In genomic region chr10:95266041-95266762, GRCm38 (mm10) we compare ENCODE assay signal across 8 mouse cellular contexts. TPM values are rescaled to one million over a fixed set of nuclear protein-coding genes. Genes with fewer than 3 reads are reported as not detected.
DNase-seq lines count a peak whose midpoint lies in the region; ATAC-seq and TF ChIP-seq lines count a peak whose summit lies in the region.

No protein-coding gene starts in this region.

- 61% methylated on average over 10 of the region's 10 CpGs for WGBS in heart, adult 2 months

- H3K27ac ChIP-seq in heart, adult 2 months, result peak overlapping the region; percentile 96
- peak overlapping the region; percentile 9; the same call in 1 of the 2 replicates for H3K27ac ChIP-seq in CH12.LX (ENCODE audit: insufficient read depth, low read depth)

- H3K4me2 ChIP-seq in CH12.LX (ENCODE audit: insufficient read depth, low read depth, poor library complexity, severe bottlenecking), result peak overlapping the region; percentile 33

- no peaks in the 10 kb centered on the region for H3K27me3 ChIP-seq in heart, adult 2 months (ENCODE audit: control insufficient read depth, insufficient read depth, low read length)
- no peaks in the 10 kb centered on the region for H3K27me3 ChIP-seq in CH12.LX (replicated peaks)

- intact Hi-C loops in heart, adult 2 months (cut with DNase I), result loop anchor here (5.0 kb wide), 1 partner anchor 34 kb away; no protein-coding TSS in a partner anchor
- intact Hi-C loops in heart, postnatal 25 days (cut with DNase I), result loop anchor here (2.0 to 5.0 kb wide), 2 partner anchors 57 to 131 kb away; no protein-coding TSS in a partner anchor
- intact Hi-C loops in heart, postnatal 10 days (cut with DNase I), result no loop called here

- H3K9ac ChIP-seq in heart, adult 2 months (ENCODE audit: low read depth, low read length), result peak overlapping the region; percentile 74
- peak overlapping the region; percentile 87 for H3K9ac ChIP-seq in CH12.LX (ENCODE audit: insufficient read depth, low read depth)

- no peak for TF ChIP-seq EP300 in heart, adult 2 months (IDR thresholded peaks at IDR 0.05; ENCODE audit: insufficient read depth, low read depth, low read length)
- TF ChIP-seq EP300 in CH12.LX (IDR thresholded peaks at IDR 0.05; ENCODE audit: low read length), result no peak

- TF ChIP-seq CTCF in heart, adult 2 months (IDR thresholded peaks at IDR 0.05), result no peak
- TF ChIP-seq CTCF in CH12.LX (conservative IDR thresholded peaks at IDR 0.05 in 1 of 2, IDR thresholded peaks at IDR 0.05 in 1 of 2; ENCODE audit: low read depth in 2 of 2, low read length in 2 of 2), result no peak

- H3K4me3 ChIP-seq in heart, adult 2 months, result peak overlapping the region; percentile 57
- peak overlapping the region in 2 of 3 experiments; percentile 39 to 43 for H3K4me3 ChIP-seq in CH12.LX (replicated peaks in 1 of 3; ENCODE audit: low read depth in 2 of 3, low read length in 2 of 3, poor library complexity in 1 of 3)

- ATAC-seq in megakaryocyte-erythroid progenitor cell, adult 5-6 weeks (replicated peaks; ENCODE audit: low FRiP score, low TSS enrichment, poor library complexity, severe bottlenecking), result peak; percentile 31; the same call in 1 of the 2 replicates

- H3K36me3 ChIP-seq in heart, adult 2 months (ENCODE audit: control insufficient read depth, insufficient read depth, low read length), result peaks cover 10% of the 10 kb centered on the region; the same call in 1 of the 2 replicates
- H3K36me3 ChIP-seq in CH12.LX (replicated peaks in 1 of 2; ENCODE audit: control insufficient read depth in 1 of 2, insufficient read depth in 1 of 2, low read length in 1 of 2), result peaks cover 0 to 2% of the 10 kb centered on the region in 2 experiments

- no peak for TF ChIP-seq POLR2A in heart, adult 2 months (IDR thresholded peaks at IDR 0.05; ENCODE audit: insufficient read depth, low read depth, low read length)
- TF ChIP-seq POLR2A in CH12.LX (IDR thresholded peaks at IDR 0.05; ENCODE audit: low read depth, low read length), result no peak

- in situ Hi-C loops in CH12.LX (cut with MboI; ENCODE audit: low pct_ligation_motif_present, low pct_unique_long_range_greater_than_20kb, low sequenced_read_pairs), result no loop called here

- peak; percentile 56 to 59 for DNase-seq in heart, adult 2 months
- DNase-seq in heart, postnatal 25 days (ENCODE audit: low spot score), result no peak
- DNase-seq in CH12.LX (ENCODE audit: extremely low read depth) (peak; percentile 10), adipocyte (ENCODE audit: low spot score) (no peak)
- DNase-seq in heart, postnatal 10 days, result peak; percentile 55 to 60
- DNase-seq in thymus, postnatal 36 days, result no peak
- no peak for DNase-seq in layer of hippocampus, adult 8-10 months (ENCODE audit: low spot score in 2 of 2)

- no peaks in the 10 kb centered on the region for H3K9me3 ChIP-seq in CH12.LX (replicated peaks; ENCODE audit: low read length)

- peaks cover 4% of the 10 kb centered on the region for H3K4me1 ChIP-seq in heart, adult 2 months (ENCODE audit: control insufficient read depth, insufficient read depth, low read length)
- H3K4me1 ChIP-seq in CH12.LX (ENCODE audit: control insufficient read depth in 1 of 2, insufficient read depth in 2 of 2), result peaks cover 0 to 29% of the 10 kb centered on the region in 2 experiments; a peak in 2 of 4 replicates

- TF ChIP-seq RAD21 in CH12.LX (IDR thresholded peaks at IDR 0.05; ENCODE audit: low read depth, low read length), result no peak

- dilution Hi-C loops in CH12.LX (cut with MboI; ENCODE audit: extremely low pct_ligation_motif_present, extremely low pct_unique_long_range_greater_than_20kb, low sequenced_read_pairs), result no loop called here

- peaks cover 3% of the 10 kb centered on the region; the same call in 1 of the 2 replicates for H3K79me2 ChIP-seq in heart, adult 2 months (replicated peaks; ENCODE audit: control insufficient read depth, insufficient read depth, low read length)
- no peaks in the 10 kb centered on the region for H3K79me2 ChIP-seq in CH12.LX (replicated peaks; ENCODE audit: control insufficient read depth, extremely low read depth, insufficient read depth, poor library complexity, severe bottlenecking)

TF ChIP-seq in CH12.LX, 34 proteins besides CTCF, POLR2A, EP300 and RAD21:
- TF ChIP-seq NRF1 (IDR thresholded peaks at IDR 0.05; ENCODE audit: low read depth, low read length), result no peak
- no peak for TF ChIP-seq MAFK (IDR thresholded peaks at IDR 0.05; ENCODE audit: insufficient replicate concordance, low read length)
- TF ChIP-seq MAZ (IDR thresholded peaks at IDR 0.05; ENCODE audit: low read depth, low read length), result no peak
- no peak for TF ChIP-seq POLR2AphosphoS2 (IDR thresholded peaks at IDR 0.05; ENCODE audit: low read depth, low read length)
- no peak for TF ChIP-seq TCF12 (IDR thresholded peaks at IDR 0.05; ENCODE audit: low read depth, low read length)
- TF ChIP-seq RCOR1 (conservative IDR thresholded peaks at IDR 0.05; ENCODE audit: low read depth, low read length), result no peak
- no peak for TF ChIP-seq PAX5 (IDR thresholded peaks at IDR 0.05; ENCODE audit: low read length)
- TF ChIP-seq NELFE (IDR thresholded peaks at IDR 0.05; ENCODE audit: low read depth, low read length), result no peak
- TF ChIP-seq ZC3H11A (IDR thresholded peaks at IDR 0.05; ENCODE audit: low read depth, low read length), result no peak
- TF ChIP-seq JUN (IDR thresholded peaks at IDR 0.05; ENCODE audit: insufficient read depth, low read depth, low read length), result no peak
- TF ChIP-seq BHLHE40 (IDR thresholded peaks at IDR 0.05; ENCODE audit: low read depth, low read length), result peak; percentile 49; the same call in 1 of the 2 replicates
- no peak for TF ChIP-seq E2F4 (IDR thresholded peaks at IDR 0.05; ENCODE audit: insufficient replicate concordance, low read depth, low read length)
- TF ChIP-seq USF1 (IDR thresholded peaks at IDR 0.05; ENCODE audit: low read depth, low read length), result no peak
- TF ChIP-seq SMC3 (IDR thresholded peaks at IDR 0.05; ENCODE audit: low read depth, low read length), result no peak
- TF ChIP-seq ELF1 (IDR thresholded peaks at IDR 0.05; ENCODE audit: low read depth, low read length), result no peak
- TF ChIP-seq UBTF (IDR thresholded peaks at IDR 0.05; ENCODE audit: low read depth, low read length), result no peak
- TF ChIP-seq HCFC1 (IDR thresholded peaks at IDR 0.05; ENCODE audit: low read depth, low read length), result no peak
- TF ChIP-seq JUND (conservative IDR thresholded peaks at IDR 0.05; ENCODE audit: low read depth, low read length), result no peak
- TF ChIP-seq CHD2 (IDR thresholded peaks at IDR 0.05; ENCODE audit: low read length), result no peak
- TF ChIP-seq IRF4 (IDR thresholded peaks at IDR 0.05; ENCODE audit: low read depth, low read length), result peak; percentile 29; the same call in 1 of the 2 replicates
- no peak for TF ChIP-seq USF2 (conservative IDR thresholded peaks at IDR 0.05; ENCODE audit: low read depth, low read length)
- no peak for TF ChIP-seq KAT2A (IDR thresholded peaks at IDR 0.05; ENCODE audit: insufficient replicate concordance, low read length)
- no peak; the same call in 1 of the 2 replicates for TF ChIP-seq CHD1 (IDR thresholded peaks at IDR 0.05; ENCODE audit: low read depth, low read length)
- no peak for TF ChIP-seq ETS1 (conservative IDR thresholded peaks at IDR 0.05; ENCODE audit: low read depth, low read length)
- no peak for TF ChIP-seq ZKSCAN1 (IDR thresholded peaks at IDR 0.05; ENCODE audit: borderline replicate concordance, low read depth, low read length)
- TF ChIP-seq ZNF384 (IDR thresholded peaks at IDR 0.05; ENCODE audit: low read depth, low read length), result no peak
- TF ChIP-seq TBP (conservative IDR thresholded peaks at IDR 0.05; ENCODE audit: low read depth, low read length), result no peak
- 0 out of 2 replicates have a peak, but pooled peaks have one; percentile 43 for TF ChIP-seq SIN3A (IDR thresholded peaks at IDR 0.05; ENCODE audit: low read length)
- TF ChIP-seq MAX (IDR thresholded peaks at IDR 0.05; ENCODE audit: low read length), result peak; percentile 57
- no peak for TF ChIP-seq GABPA (IDR thresholded peaks at IDR 0.05; ENCODE audit: insufficient replicate concordance, low read depth, low read length)
- TF ChIP-seq MXI1 (IDR thresholded peaks at IDR 0.05; ENCODE audit: low read depth, low read length), result peak; percentile 63
- no peak for TF ChIP-seq ZMIZ1 (IDR thresholded peaks at IDR 0.05; ENCODE audit: low read depth, low read length)
- no peak for TF ChIP-seq MYC (IDR thresholded peaks at IDR 0.05; ENCODE audit: low read depth, low read length)
- TF ChIP-seq MEF2A (IDR thresholded peaks at IDR 0.05; ENCODE audit: borderline replicate concordance, low read depth, low read length), result no peak
TF ChIP-seq in CH12.LX: peak in this region for 5.

RNA-seq across cellular contexts. Expression of gene Cradd, which starts 57.7 kb away (rescaled TPM):
- total RNA-seq in heart, adult 2 months (2021), result 10 to 100 TPM in 1 of 2 experiments, 1 to 10 TPM in 1; 9.9 to 10.3 TPM
- polyA plus RNA-seq in heart, adult 2 months (2012; rRNA removed), result 15.1 and 15.7 TPM in 2 replicates
- 1 to 10 TPM; 7.9 to 9.3 TPM for total RNA-seq in heart, postnatal 25 days (2021)
- 5.6 and 6.0 TPM in 2 replicates for total RNA-seq in CH12.LX (2012; rRNA removed)
- total RNA-seq in CH12.LX (2014; rRNA removed), result 5.2 and 5.6 TPM in 2 replicates
- 8.2 and 8.8 TPM in 2 replicates for polyA plus RNA-seq in CH12.LX (2012; ENCODE audit: insufficient read length, low read depth)
- 10 to 100 TPM; 12.9 to 13.5 TPM for total RNA-seq in heart, postnatal 10 days (2021)
- total RNA-seq in megakaryocyte-erythroid progenitor cell, adult 5-6 weeks (2014; fragmentation: Nextera tagmentation), result 5.9 and 8.3 TPM in 2 replicates
- total RNA-seq in megakaryocyte-erythroid progenitor cell, adult 5-6 weeks (2017), result 0.42 and 2.2 TPM in 2 replicates
- total RNA-seq in layer of hippocampus, adult 8-10 months (2022), result 10 to 100 TPM in 1 of 4 experiments, 1 to 10 TPM in 3; 6.4 to 10.0 (median 8.0) TPM

Comparison
In these comparisons a context has a peak if more than half of its experiments do, and no peak if none do; other contexts are left out.
1. DNase-seq: peak in heart, adult 2 months (2 of 2), CH12.LX (single experiment) and heart, postnatal 10 days (2 of 2); none in heart, postnatal 25 days (single experiment), thymus, postnatal 36 days (0 of 2), adipocyte (single experiment) and layer of hippocampus, adult 8-10 months (0 of 2).